Mouse (Mus musculus): ENCODE measurements at regions not wholly inside any gene's neighbourhood (a gene's known extent, or its start where the extent isn't known, plus 50 kb on each side); places are given as distances from the start of the nearest gene placed in this dataset.
"Not testable (repeated sequence)": the region's sequence is repeated elsewhere in the genome, so short reads cannot be mapped to it uniquely, and the experiment has no call there.

GRCm38 (mm10) chr1:14688041-14688440 is 1405.1 kb downstream of the 4930444P10Rik start:
- not testable (repeated sequence) for DNase-seq

GRCm38 (mm10) chr1:14686172-14686571 is 1407.0 kb downstream of the 4930444P10Rik start:
- DNase-seq = no peak

DNA sequence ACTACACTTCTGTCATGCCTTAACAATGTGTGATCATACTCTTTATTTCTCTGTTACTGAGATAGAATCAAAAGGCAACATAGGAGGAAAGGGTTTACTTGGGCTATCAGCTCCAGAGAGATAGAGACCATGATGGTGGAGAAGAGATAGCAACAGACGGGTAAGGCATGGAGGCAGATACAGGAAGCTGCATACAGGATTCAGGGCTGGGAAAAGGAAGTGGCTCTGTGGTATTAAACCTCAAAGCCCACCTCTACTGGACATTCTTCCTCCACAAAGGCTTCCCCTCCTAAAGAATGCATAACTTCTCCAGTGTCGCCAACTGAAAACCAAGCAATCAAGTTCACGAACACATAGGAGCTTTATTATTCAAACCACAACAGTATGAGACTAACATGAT is 1412.7 kb downstream of the 4930444P10Rik start:
- DNase-seq = no peak

- no peak for DNase-seq
These were observed 1420.6 kb downstream of the 4930444P10Rik start for GRCm38 (mm10) chr1:14672393-14672999.

- DNase-seq = no peak
These were observed 1430.3 kb downstream of the 4930444P10Rik start for GRCm38 (mm10) chr1:14662706-14663312.

DNA sequence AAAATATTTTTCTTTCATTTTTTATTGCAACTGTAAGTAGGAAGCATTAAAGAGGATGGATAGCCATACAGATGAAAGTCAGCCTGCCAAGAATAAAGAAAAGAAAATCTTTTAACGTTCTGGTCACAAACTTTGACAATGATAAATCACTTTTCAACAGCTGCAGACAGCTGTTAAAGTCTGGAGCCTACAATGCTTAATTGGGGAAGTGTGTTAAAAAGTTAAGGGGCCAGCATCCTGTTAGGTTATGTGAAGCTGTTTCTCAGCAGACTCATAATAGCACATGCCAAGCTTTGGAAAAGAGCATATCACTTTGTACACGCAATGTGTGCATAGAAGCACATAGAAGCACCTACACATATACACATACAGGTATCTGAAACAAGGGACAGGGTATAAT is 1431.3 kb downstream of the 4930444P10Rik start:
- DNase-seq = no peak

DNA sequence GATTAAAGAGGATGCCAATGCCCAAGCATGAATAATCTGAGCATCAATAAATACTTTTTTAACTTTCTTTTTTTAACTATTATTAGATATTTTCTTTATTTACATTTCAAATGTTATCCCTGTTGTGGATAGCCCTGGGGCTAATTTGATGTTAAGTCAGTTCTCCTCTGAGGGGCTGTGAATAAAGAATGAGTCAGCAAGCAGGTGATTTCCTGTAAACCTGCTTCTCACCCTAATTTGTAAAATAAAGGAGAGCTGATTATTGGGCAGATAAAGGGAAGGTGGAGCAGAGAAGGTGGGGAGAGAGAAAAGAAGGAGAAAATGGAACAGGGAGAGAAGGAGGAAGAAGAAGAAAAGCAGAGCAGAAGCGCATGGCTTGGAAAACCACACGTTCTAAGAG is 1442.8 kb downstream of the 4930444P10Rik start:
- no peak for DNase-seq

- DNase-seq = peak; percentile 3
These were observed 1457.4 kb downstream of the 4930444P10Rik start for GRCm38 (mm10) chr1:14635642-14636263.

- no peak for DNase-seq
These were observed 1461.1 kb downstream of the 4930444P10Rik start for GRCm38 (mm10) chr1:14631994-14632393.

DNA sequence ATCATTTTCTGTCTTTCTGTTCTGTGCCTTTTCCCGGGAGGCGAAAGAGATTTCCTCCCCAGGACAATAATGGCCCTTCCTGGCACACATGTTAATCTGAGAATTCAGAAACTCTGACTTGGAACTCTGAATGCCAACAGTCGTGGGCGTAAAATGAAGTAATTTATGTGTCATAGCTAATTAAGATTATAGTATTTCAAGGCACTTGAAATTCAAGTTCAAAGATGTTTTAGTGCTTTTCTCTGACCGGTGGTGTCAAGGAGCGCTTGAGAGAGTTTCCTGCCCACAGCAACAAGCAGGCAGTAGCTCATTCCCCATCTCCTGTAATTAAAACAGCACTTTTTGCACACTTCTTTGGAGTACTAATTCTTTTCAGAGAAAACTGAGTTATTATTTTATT is 1465.9 kb downstream of the 4930444P10Rik start:
- no peak for DNase-seq

- DNase-seq = no peak
These were observed 1466.4 kb downstream of the 4930444P10Rik start for GRCm38 (mm10) chr1:14626685-14627084.

- no peak for DNase-seq
These were observed 1472.1 kb downstream of the 4930444P10Rik start for GRCm38 (mm10) chr1:14620922-14621430.

DNA sequence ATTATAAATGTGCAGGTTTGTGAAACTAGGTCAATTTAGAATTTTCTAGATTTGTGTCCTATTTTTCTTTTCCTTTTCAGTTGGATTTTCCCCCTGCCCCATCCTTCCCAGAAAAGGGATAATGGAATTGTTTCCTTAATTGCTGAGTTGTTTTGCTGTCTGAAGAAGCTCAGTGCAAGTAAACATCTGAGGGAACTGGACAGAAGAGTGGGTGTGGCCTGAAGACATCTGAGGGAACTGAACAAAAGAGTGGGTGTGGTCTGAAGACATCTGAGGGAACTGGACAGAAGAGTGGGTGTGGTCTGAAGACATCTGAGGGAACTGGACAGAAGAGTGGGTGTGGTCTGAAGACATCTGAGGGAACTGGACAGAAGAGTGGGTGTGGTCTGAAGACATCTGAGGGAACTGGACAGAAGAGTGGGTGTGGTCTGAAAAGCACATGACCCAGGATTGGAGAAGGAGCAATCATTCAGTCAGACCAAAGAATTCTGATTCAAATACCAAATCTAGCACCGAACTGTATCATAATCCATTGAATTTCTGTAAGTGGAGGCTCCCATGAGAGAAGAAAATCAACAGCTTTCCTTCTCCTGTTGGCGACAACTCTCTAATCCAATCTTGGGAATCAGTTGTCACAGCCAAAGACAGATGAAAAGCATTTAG is 1479.8 kb downstream of the 4930444P10Rik start:
- no peak for DNase-seq

- no peak for DNase-seq
These were observed 1484.1 kb downstream of the 4930444P10Rik start for GRCm38 (mm10) chr1:14609054-14609453.

DNA sequence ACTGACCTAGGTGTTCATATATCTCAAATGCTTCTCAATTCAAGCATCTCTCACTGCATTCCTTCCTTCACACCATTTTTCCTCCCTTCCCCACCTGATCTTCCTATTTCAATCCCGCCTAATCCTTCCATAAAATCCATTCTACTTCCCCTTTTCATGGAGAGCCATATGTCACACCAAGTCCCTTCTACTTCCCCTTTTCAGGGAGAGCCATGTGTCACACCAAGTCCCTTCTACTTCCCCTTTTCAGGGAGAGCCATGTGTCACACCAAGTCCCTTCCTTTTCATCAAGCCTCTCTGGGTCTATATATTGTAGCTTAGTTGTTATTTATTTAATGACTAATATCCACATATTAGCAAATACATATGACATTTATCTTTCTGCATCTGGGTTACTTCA is 1497.2 kb downstream of the 4930444P10Rik start:
- DNase-seq = no peak

DNA sequence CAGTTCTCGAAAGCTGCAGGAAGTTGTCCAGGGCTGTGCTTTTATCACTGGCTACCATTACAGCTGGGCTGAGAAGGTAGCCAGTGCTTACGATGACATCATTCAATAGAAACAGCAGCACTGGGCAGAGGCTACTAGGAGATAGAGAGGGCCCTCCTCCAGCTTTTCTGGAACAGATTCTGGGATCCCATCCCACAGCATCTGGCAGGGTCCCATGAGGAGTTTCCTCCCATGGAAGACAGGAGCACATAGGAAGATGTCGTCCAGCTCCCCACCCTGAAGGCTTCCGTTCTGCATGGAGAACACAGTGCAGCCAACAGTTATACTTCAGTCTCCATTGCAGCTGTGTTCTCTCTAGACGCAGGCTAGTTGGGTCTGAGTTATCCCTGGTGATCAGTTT is 1503.2 kb downstream of the 4930444P10Rik start:
- no peak for DNase-seq

DNA sequence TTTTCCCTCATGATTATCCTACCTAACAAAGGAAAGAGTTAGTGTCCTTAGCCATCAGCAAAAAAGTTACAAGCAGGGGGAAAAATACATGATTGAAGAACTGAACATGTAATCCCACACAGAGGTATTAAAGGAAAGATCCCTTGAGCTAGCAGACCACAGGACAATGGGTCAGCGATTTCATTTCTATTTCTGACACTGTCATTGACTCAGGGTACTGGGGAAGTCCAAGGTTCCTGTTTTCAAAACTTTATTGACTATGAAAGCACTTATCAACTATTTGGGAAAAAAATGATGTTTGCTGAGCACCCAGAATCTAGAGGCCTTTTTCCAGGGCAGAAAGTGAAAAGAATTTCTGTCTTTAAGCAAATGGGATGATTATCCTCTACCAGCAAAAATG is 1513.7 kb downstream of the 4930444P10Rik start:
- DNase-seq = no peak

GRCm38 (mm10) chr1:14576263-14576662 is 1516.9 kb downstream of the 4930444P10Rik start:
- no peak for DNase-seq

DNA sequence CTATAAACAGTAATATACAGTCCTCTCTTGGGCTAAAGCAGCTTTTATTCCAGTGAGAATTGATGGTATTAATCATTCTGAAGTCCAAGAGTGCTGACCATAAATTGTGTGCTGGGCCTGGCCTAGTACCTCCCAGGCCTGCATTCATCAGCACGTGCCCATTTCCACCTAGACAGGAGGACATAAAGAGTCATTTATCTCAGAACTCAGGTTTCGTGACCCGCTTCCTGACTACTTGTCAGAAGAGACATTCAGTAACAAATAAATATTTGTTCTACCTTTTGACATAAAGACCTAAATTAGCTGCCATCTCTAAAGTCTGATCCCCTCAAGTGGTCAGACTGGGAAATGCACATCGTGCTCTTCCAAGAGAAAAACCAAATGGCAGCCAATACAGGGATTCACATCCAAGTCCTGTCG is 1522.6 kb downstream of the 4930444P10Rik start:
- DNase-seq = no peak

DNA sequence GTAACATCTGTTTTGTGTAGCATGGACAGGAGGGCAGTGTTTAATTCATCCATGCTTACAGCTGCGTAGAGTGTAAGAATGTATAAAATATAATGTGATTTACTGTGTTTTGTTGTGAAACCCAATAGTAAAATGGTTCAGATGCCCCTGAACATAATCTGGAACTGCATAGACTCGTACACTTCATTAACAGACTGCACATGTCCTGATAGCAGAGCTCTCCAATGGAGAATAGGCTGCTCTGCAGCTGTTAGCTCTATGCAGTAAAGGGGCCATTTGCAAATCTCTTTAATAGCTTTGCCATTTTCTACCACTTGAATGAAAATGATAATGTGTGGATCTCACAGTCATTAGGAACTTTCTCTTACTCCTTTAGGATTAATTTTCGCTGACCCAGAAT is 1523.0 kb downstream of the 4930444P10Rik start:
- no peak for DNase-seq

- no peak for DNase-seq
These were observed 1526.1 kb downstream of the 4930444P10Rik start for GRCm38 (mm10) chr1:14567006-14567405.

- DNase-seq = no peak
These were observed 1526.7 kb downstream of the 4930444P10Rik start for GRCm38 (mm10) chr1:14566386-14566785.
